Mouse (Mus musculus) forebrain, embryonic 10.5 days (tissue): Measurements from ENCODE around the gene Etfb. TPM values are rescaled to one million over a fixed set of nuclear protein-coding genes. Genes with fewer than 3 reads are reported as not detected.

Source experiments
- DNase-seq: peaks from one replicate; pipeline ENCODE4 v3.0.0-alpha.2; 2017; ENCODE audit warnings: low spot score; ENCODE audit errors: extremely low spot score
- H3K27ac ChIP-seq: fragments of 300-500 bp; sonication (generic); 2 replicates; pipeline ENCODE4 v1.5.1; 2016; ENCODE audit warnings: mild to moderate bottlenecking
- H3K27me3 ChIP-seq: fragments of 300-500 bp; sonication (generic); 2 replicates; pipeline ENCODE4 v1.6.1; 2016; ENCODE audit warnings: mild to moderate bottlenecking; ENCODE audit not compliant: poor library complexity, severe bottlenecking
- H3K36me3 ChIP-seq: fragments of 300-500 bp; sonication (generic); replicated peaks from 2 replicates; pipeline ENCODE4 v1.6.1; 2016; ENCODE audit warnings: mild to moderate bottlenecking, moderate library complexity
- H3K4me1 ChIP-seq: fragments of 300-500 bp; sonication (generic); 2 replicates; pipeline ENCODE4 v1.6.1; 2016
- H3K4me3 ChIP-seq: fragments of 300-500 bp; sonication (generic); 2 replicates; pipeline ENCODE4 v1.5.1; 2016; ENCODE audit warnings: mild to moderate bottlenecking, moderate library complexity
- H3K9me3 ChIP-seq: fragments of 300-500 bp; sonication (generic); 2 replicates; pipeline ENCODE4 v1.6.1; 2016; ENCODE audit warnings: mild to moderate bottlenecking, moderate library complexity
- WGBS: fragments of 180-500 bp; shearing (Covaris S2); methylation state at CpG from one replicate; pipeline ENCODE4 v1.1.7; 2016; 5-methylcytosine and 5-hydroxymethylcytosine counted together
- polyA plus RNA-seq: library from polyadenylated mRNA; unstranded; fragments of >200 nt; fragmentation: Nextera tagmentation; extraction: Ambion mirVana; gene quantifications from 2 replicates; pipeline ENCODE4 v1.2.1, GENCODE M21; 2016

The Etfb gene
- polyA plus RNA-seq, 1 experiment from 2014 or later = 249 TPM

GRCm38 (mm10) chr7:43453599-43454355 lies 9.9 kb downstream of the Etfb start:
- WGBS = 96% methylated on average over 14 of the region's 14 CpGs
- DNase-seq = no peak
- peaks cover 66% of the 10 kb centered on the region for H3K36me3 ChIP-seq

GRCm38 (mm10) chr7:43454371-43454770 lies 10.5 kb downstream of the Etfb start:
- Histone ChIP-seq H3K36me3 (peaks cover 66% of the 10 kb centered on the region), H3K27ac (no peak overlapping the region), H3K4me3 (no peak overlapping the region), H3K27me3 (no peaks in the 10 kb centered on the region), H3K9me3 (no peaks in the 10 kb centered on the region), H3K4me1 (no peaks in the 10 kb centered on the region)
- 93% methylated on average over 6 of the region's 6 CpGs for WGBS
- no peak for DNase-seq

More at GRCm38 (mm10) chr7:43453599-43454355, 9.9 kb downstream of the Etfb start:
- Histone ChIP-seq H3K9me3 (no peaks in the 10 kb centered on the region), H3K27ac (no peak overlapping the region), H3K27me3 (no peaks in the 10 kb centered on the region), H3K4me3 (no peak overlapping the region), H3K4me1 (no peaks in the 10 kb centered on the region)

- H3K9me3 ChIP-seq = no peaks in the 10 kb centered on the region
- peaks cover 49% of the 10 kb centered on the region for H3K27me3 ChIP-seq
- WGBS = 69% methylated on average over 4 of the region's 4 CpGs
- H3K27ac ChIP-seq = no peak within 1 kb of the TSS
- peaks cover 19% of the 10 kb centered on the region for H3K4me1 ChIP-seq
- H3K4me3 ChIP-seq = no peak within 1 kb of the TSS
- peaks cover 2% of the 10 kb centered on the region for H3K36me3 ChIP-seq
- DNase-seq = no peak
Measured at GRCm38 (mm10) chr7:43462851-43463250, 19.0 kb downstream of the Etfb start, which contains the start of gene Vsig10l. Gene Vsig10l (plus strand): TSS chr7:43463151.

GRCm38 (mm10) chr7:43463976-43464375 lies 20.1 kb downstream of the Etfb start:
- WGBS = 90% methylated on average over 7 of the region's 7 CpGs
- Histone ChIP-seq H3K36me3 (no peaks in the 10 kb centered on the region), H3K27ac (no peak overlapping the region), H3K4me3 (no peak overlapping the region), H3K27me3 (peaks cover 49% of the 10 kb centered on the region), H3K9me3 (no peaks in the 10 kb centered on the region), H3K4me1 (peaks cover 19% of the 10 kb centered on the region)
- DNase-seq = no peak

GRCm38 (mm10) chr7:43464864-43465343 lies 21.0 kb downstream of the Etfb start:
- Histone ChIP-seq H3K27me3 (peaks cover 49% of the 10 kb centered on the region), H3K27ac (peak overlapping the region; percentile 62; the same call in 1 of the 2 replicates), H3K4me1 (peaks cover 19% of the 10 kb centered on the region), H3K9me3 (no peaks in the 10 kb centered on the region), H3K4me3 (peak overlapping the region; percentile 59), H3K36me3 (no peaks in the 10 kb centered on the region)
- WGBS = 8% methylated on average over 35 of the region's 35 CpGs
- peak; percentile 22 for DNase-seq

GRCm38 (mm10) chr7:43465344-43466098 lies 21.6 kb downstream of the Etfb start:
- peak; percentile 85 for DNase-seq
- peak overlapping the region; percentile 62; the same call in 1 of the 2 replicates for H3K27ac ChIP-seq
- H3K4me1 ChIP-seq = peaks cover 19% of the 10 kb centered on the region
- under 1% methylated on average over 33 of the region's 33 CpGs for WGBS
- H3K27me3 ChIP-seq = peaks cover 49% of the 10 kb centered on the region
- H3K4me3 ChIP-seq = peak overlapping the region; percentile 59
- H3K36me3 ChIP-seq = no peaks in the 10 kb centered on the region
- H3K9me3 ChIP-seq = no peaks in the 10 kb centered on the region

- Histone ChIP-seq H3K27me3 (peaks cover 49% of the 10 kb centered on the region), H3K9me3 (no peaks in the 10 kb centered on the region), H3K36me3 (no peaks in the 10 kb centered on the region), H3K27ac (peak overlapping the region; percentile 36; the same call in 1 of the 2 replicates), H3K4me3 (peak overlapping the region; percentile 59), H3K4me1 (peaks cover 19% of the 10 kb centered on the region)
- DNase-seq = peak; percentile 79
- 1% methylated on average over 33 of the region's 33 CpGs for WGBS
Measured at GRCm38 (mm10) chr7:43466099-43466694, 22.3 kb downstream of the Etfb start.

- no peaks in the 10 kb centered on the region for H3K9me3 ChIP-seq
- WGBS = 48% methylated on average over 8 of the region's 8 CpGs
- DNase-seq = peak; percentile 59
- H3K4me1 ChIP-seq = peaks cover 14% of the 10 kb centered on the region
- H3K27me3 ChIP-seq = peaks cover 34% of the 10 kb centered on the region
- H3K27ac ChIP-seq = no peak overlapping the region
- no peaks in the 10 kb centered on the region for H3K36me3 ChIP-seq
- no peak overlapping the region for H3K4me3 ChIP-seq
Measured at GRCm38 (mm10) chr7:43470373-43470772, 26.5 kb downstream of the Etfb start.

- peaks cover 54% of the 10 kb centered on the region for H3K27me3 ChIP-seq
- H3K4me3 ChIP-seq = no peak overlapping the region
- peaks cover 18% of the 10 kb centered on the region for H3K4me1 ChIP-seq
- H3K9me3 ChIP-seq = no peaks in the 10 kb centered on the region
- no peak for DNase-seq
- no peak overlapping the region for H3K27ac ChIP-seq
- no peaks in the 10 kb centered on the region for H3K36me3 ChIP-seq
- 4% methylated on average over 23 of the region's 23 CpGs for WGBS
Measured at GRCm38 (mm10) chr7:43475706-43476105, 31.8 kb downstream of the Etfb start.

- Histone ChIP-seq H3K27ac (no peak overlapping the region), H3K4me3 (no peak overlapping the region), H3K27me3 (peaks cover 54% of the 10 kb centered on the region), H3K4me1 (peaks cover 18% of the 10 kb centered on the region), H3K36me3 (no peaks in the 10 kb centered on the region), H3K9me3 (no peaks in the 10 kb centered on the region)
- WGBS = 4% methylated on average over 13 of the region's 13 CpGs
- DNase-seq = no peak
Measured at GRCm38 (mm10) chr7:43476376-43476775, 32.5 kb downstream of the Etfb start.

GRCm38 (mm10) chr7:43481191-43481590 lies 37.3 kb downstream of the Etfb start:
- Histone ChIP-seq H3K36me3 (no peaks in the 10 kb centered on the region), H3K9me3 (no peaks in the 10 kb centered on the region), H3K4me3 (no peak overlapping the region), H3K27ac (no peak overlapping the region), H3K27me3 (peaks cover 34% of the 10 kb centered on the region), H3K4me1 (peaks cover 23% of the 10 kb centered on the region)
- WGBS = 80% methylated on average over 3 of the region's 3 CpGs
- DNase-seq = no peak

- no peaks in the 10 kb centered on the region for H3K36me3 ChIP-seq
- no peak for DNase-seq
- WGBS = 73% methylated on average over 8 of the region's 8 CpGs
- H3K9me3 ChIP-seq = no peaks in the 10 kb centered on the region
- peaks cover 24% of the 10 kb centered on the region for H3K27me3 ChIP-seq
- H3K4me1 ChIP-seq = peaks cover 15% of the 10 kb centered on the region
- H3K4me3 ChIP-seq = no peak overlapping the region
- H3K27ac ChIP-seq = no peak overlapping the region
Measured at GRCm38 (mm10) chr7:43482090-43482716, 38.3 kb downstream of the Etfb start.
